Mouse (Mus musculus) liver, postnatal 0 days (tissue): ENCODE data around the gene Kirrel3. TPM values are rescaled to one million over a fixed set of nuclear protein-coding genes. Genes with fewer than 3 reads are reported as not detected.

Experiments
- ATAC-seq: fragments of 200-750 bp; cut with Nextera tagmentation; 2 replicates; pipeline ENCODE4 v1.8.0; 2017; ENCODE audit warnings: mild to moderate bottlenecking, moderate library complexity
- DNase-seq: peaks from one replicate; pipeline ENCODE4 v3.0.0-alpha.2; 2016
- H3K27ac ChIP-seq: fragments of 300-500 bp; sonication (generic); 2 replicates; pipeline ENCODE4 v1.5.1; 2014; ENCODE audit warnings: antibody characterized with exemption, moderate library complexity, mild to moderate bottlenecking, low read depth
- H3K27me3 ChIP-seq: fragments of 300-500 bp; sonication (generic); 2 replicates; pipeline ENCODE4 v1.6.1; 2014; ENCODE audit warnings: low read length, control low read depth, mixed read lengths; ENCODE audit not compliant: insufficient read depth
- H3K36me3 ChIP-seq: fragments of 300-500 bp; sonication (generic); replicated peaks from 2 replicates; pipeline ENCODE4 v1.6.1; 2014; ENCODE audit warnings: mild to moderate bottlenecking, control low read depth, low read length, moderate library complexity, mixed read lengths; ENCODE audit not compliant: insufficient read depth
- H3K4me1 ChIP-seq: fragments of 300-500 bp; sonication (generic); 2 replicates; pipeline ENCODE4 v1.6.1; 2014; ENCODE audit warnings: antibody characterized with exemption, mild to moderate bottlenecking, control low read depth; ENCODE audit not compliant: insufficient read depth
- H3K4me2 ChIP-seq: fragments of 300-500 bp; sonication (generic); 2 replicates; pipeline ENCODE4 v1.6.1; 2014; ENCODE audit warnings: low read depth, mild to moderate bottlenecking, low read length, moderate library complexity, mixed read lengths
- H3K4me3 ChIP-seq: fragments of 300-500 bp; sonication (generic); 2 replicates; pipeline ENCODE4 v1.5.1; 2014; ENCODE audit warnings: low read depth, low read length
- H3K9ac ChIP-seq: fragments of 300-500 bp; sonication (generic); replicated peaks from 2 replicates; pipeline ENCODE4 v1.6.1; 2014; ENCODE audit warnings: mild to moderate bottlenecking, moderate library complexity
- H3K9me3 ChIP-seq: fragments of 300-500 bp; sonication (generic); 2 replicates; pipeline ENCODE4 v1.6.1; 2016; ENCODE audit warnings: mild to moderate bottlenecking, control low read depth, low read length, mixed read lengths
- CTCF ChIP-seq: sonication (generic); IDR thresholded peaks from 2 replicates; pipeline ENCODE4 v1.5.1; 2016; ENCODE audit warnings: antibody characterized with exemption, low read depth
- EP300 ChIP-seq: IDR thresholded peaks from 2 replicates; pipeline ENCODE4 v1.6.1; 2016; ENCODE audit warnings: antibody characterized with exemption, low read depth, mild to moderate bottlenecking
- WGBS: fragments of 180-500 bp; shearing (Covaris S2); extraction: QIAGEN DNeasy Blood & Tissue Kit; methylation state at CpG from one replicate; pipeline ENCODE4 v1.1.7; 2014; ENCODE audit not compliant: insufficient replicate concordance; 5-methylcytosine and 5-hydroxymethylcytosine counted together
- polyA plus RNA-seq: library from polyadenylated mRNA; unstranded; fragments of >200 nt; fragmentation: Nextera tagmentation; extraction: Ambion mirVana; gene quantifications from 2 replicates; pipeline ENCODE4 v1.2.1, GENCODE M21; 2015

The Kirrel3 gene
- polyA plus RNA-seq, 1 experiment from 2014 or later = 0.07 TPM

DNA sequence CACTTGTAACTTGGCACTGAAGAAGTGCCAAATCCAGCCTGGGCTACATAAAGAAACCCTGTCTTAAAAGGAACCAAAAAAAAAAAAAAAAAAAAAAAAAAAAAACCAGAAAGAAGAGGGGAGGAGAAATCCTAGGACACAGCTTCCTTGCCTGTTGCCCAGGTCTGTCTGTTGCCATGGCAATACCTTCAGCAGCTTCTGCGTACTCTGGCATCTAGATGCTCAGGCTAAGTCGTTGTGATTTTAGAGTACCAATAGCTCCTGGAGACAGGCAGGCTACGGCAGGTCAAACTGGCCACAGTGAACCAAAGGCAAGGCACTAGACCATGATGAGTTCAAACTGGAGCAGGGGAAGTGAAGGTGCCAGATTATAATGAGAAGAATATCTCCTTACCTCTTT lies 568.0 kb downstream of the Kirrel3 start:
- peaks cover 53% of the 10 kb centered on the region for H3K36me3 ChIP-seq

DNA sequence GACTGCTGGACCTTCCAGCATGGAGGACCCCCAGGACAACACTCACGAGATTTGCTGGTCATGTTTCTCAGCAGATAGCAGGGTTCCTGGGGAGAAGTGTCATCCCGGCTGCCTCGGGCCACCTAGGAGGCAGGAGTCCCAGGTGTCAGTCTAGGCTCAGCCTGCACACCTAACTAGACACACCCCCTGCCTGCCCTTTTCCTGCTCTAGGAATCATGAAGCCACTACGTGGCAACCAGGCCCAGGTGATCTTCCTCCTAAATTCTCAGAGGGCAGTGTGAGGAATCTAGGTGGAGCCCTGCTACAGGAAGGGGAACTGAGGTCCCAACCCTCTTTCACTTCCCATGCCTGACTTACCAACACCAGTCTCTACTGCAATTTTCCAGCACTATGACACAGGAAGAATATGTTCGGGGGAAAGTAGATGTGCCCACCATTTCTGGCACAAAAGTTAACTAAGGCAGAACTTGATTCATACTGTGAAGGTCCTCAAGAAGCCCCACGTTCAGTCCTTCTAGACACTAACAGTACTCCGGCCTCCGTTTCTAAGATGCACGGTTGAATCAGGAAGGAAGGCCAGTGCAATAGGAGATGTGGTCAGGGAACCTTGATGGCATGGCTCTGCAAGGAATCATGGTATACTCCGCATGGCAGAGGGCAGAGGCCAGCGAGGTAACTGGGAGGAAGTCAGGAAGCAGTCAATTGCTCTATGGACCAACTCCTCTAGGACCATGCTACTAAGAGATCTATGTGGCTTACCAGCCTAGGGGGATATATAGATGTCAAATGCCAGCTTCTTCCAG lies 570.0 kb downstream of the Kirrel3 start:
- 0 out of 2 replicates have a peak overlapping the region, but pooled peaks have one; percentile 3 for H3K4me2 ChIP-seq
- TF ChIP-seq CTCF (no peak), EP300 (no peak)
- no peaks in the 10 kb centered on the region for H3K27me3 ChIP-seq
- no peak overlapping the region for H3K4me3 ChIP-seq
- ATAC-seq = no peak
- H3K4me1 ChIP-seq = peaks cover 28% of the 10 kb centered on the region
- 68% methylated on average over 11 of the region's 11 CpGs for WGBS
- peak overlapping the region; percentile 7 for H3K27ac ChIP-seq
- H3K9ac ChIP-seq = no peak overlapping the region
- peaks cover 43% of the 10 kb centered on the region for H3K36me3 ChIP-seq
- peak; percentile 14 for DNase-seq
- H3K9me3 ChIP-seq = no peaks in the 10 kb centered on the region

More for the DNA sequence above, 568.0 kb downstream of the Kirrel3 start:
- ATAC-seq = no peak
- no peak overlapping the region for H3K9ac ChIP-seq
- TF ChIP-seq CTCF = no peak
- no peak for TF ChIP-seq EP300
- H3K9me3 ChIP-seq = no peaks in the 10 kb centered on the region
- no peaks in the 10 kb centered on the region for H3K27me3 ChIP-seq
- DNase-seq = no peak
- no peak overlapping the region for H3K27ac ChIP-seq
- H3K4me3 ChIP-seq = no peak overlapping the region
- WGBS = 89% methylated on average over 3 of the region's 3 CpGs
- H3K4me1 ChIP-seq = peaks cover 13% of the 10 kb centered on the region
- no peak overlapping the region for H3K4me2 ChIP-seq

DNA sequence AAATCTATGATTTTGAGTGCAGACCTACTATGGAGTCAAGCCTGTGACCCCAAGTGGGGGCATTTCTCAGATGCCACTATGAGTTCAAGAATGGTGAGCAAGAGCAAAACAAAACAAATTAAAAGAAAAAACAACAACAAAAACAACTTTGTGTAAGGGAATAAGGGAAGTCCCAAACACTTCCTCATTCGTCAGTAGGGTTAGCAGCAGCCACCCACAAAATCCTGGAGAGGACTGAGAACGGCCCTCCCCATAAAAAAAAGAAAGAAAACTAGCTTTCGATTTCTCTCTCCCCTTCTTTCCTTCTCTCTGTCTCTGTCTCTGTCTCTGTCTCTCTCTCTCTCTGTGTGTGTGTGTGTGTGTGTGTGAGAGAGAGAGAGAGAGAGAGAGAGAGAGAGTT lies 570.9 kb downstream of the Kirrel3 start:
- H3K27ac ChIP-seq = peak overlapping the region; percentile 44
- ATAC-seq = no peak
- TF ChIP-seq CTCF (no peak), EP300 (no peak)
- H3K9me3 ChIP-seq = no peaks in the 10 kb centered on the region
- no peak overlapping the region for H3K4me3 ChIP-seq
- H3K36me3 ChIP-seq = peaks cover 34% of the 10 kb centered on the region
- WGBS = 41% methylated on average over 3 of the region's 3 CpGs
- DNase-seq = peak; percentile 8
- H3K4me2 ChIP-seq = no peak overlapping the region
- no peaks in the 10 kb centered on the region for H3K27me3 ChIP-seq
- H3K4me1 ChIP-seq = peaks cover 32% of the 10 kb centered on the region
- H3K9ac ChIP-seq = no peak overlapping the region

GRCm38 (mm10) chr9:35057631-35058030 lies 571.9 kb downstream of the Kirrel3 start:
- ATAC-seq (no peak), DNase-seq (peak; percentile 5)
- Histone ChIP-seq H3K27ac (no peak overlapping the region), H3K9me3 (no peaks in the 10 kb centered on the region), H3K9ac (no peak overlapping the region), H3K4me2 (no peak overlapping the region), H3K36me3 (peaks cover 24% of the 10 kb centered on the region), H3K4me3 (no peak overlapping the region), H3K27me3 (no peaks in the 10 kb centered on the region), H3K4me1 (peaks cover 38% of the 10 kb centered on the region)
- 77% methylated on average over 6 of the region's 6 CpGs for WGBS
- TF ChIP-seq EP300 (no peak), CTCF (no peak)

- TF ChIP-seq CTCF (no peak), EP300 (no peak)
- no peak overlapping the region for H3K9ac ChIP-seq
- H3K27me3 ChIP-seq = no peaks in the 10 kb centered on the region
- WGBS = 83% methylated on average over 4 of the region's 4 CpGs
- H3K9me3 ChIP-seq = no peaks in the 10 kb centered on the region
- peaks cover 40% of the 10 kb centered on the region for H3K4me1 ChIP-seq
- H3K4me3 ChIP-seq = no peak overlapping the region
- DNase-seq (peak; percentile 6), ATAC-seq (no peak)
- H3K36me3 ChIP-seq = peaks cover 19% of the 10 kb centered on the region
- no peak overlapping the region for H3K4me2 ChIP-seq
- H3K27ac ChIP-seq = 0 out of 2 replicates have a peak overlapping the region, but pooled peaks have one; percentile 22
Measured at GRCm38 (mm10) chr9:35058186-35058585, 572.5 kb downstream of the Kirrel3 start.

- WGBS = 92% methylated on average over 2 of the region's 2 CpGs
- Histone ChIP-seq H3K4me1 (peaks cover 40% of the 10 kb centered on the region), H3K4me2 (no peak overlapping the region), H3K9ac (no peak overlapping the region), H3K4me3 (no peak overlapping the region), H3K9me3 (no peaks in the 10 kb centered on the region), H3K27me3 (no peaks in the 10 kb centered on the region), H3K36me3 (peaks cover 13% of the 10 kb centered on the region), H3K27ac (peak overlapping the region; percentile 22; the same call in 1 of the 2 replicates)
- TF ChIP-seq CTCF (no peak), EP300 (no peak)
- DNase-seq (peak; percentile 20), ATAC-seq (peak; percentile 72)
Measured at GRCm38 (mm10) chr9:35058596-35059354, 573.1 kb downstream of the Kirrel3 start.
